Mouse (Mus musculus) megakaryocyte-erythroid progenitor cell, adult 5-6 weeks (primary cell): ENCODE results near the gene Ephb1. TPM values are rescaled to one million over a fixed set of nuclear protein-coding genes. Genes with fewer than 3 reads are reported as not detected.

Experiments
- ATAC-seq: replicated peaks from 2 replicates; pipeline ENCODE4 v1.8.0; 2016; ENCODE audit warnings: mild to moderate bottlenecking, inconsistent platforms; ENCODE audit not compliant: severe bottlenecking, poor library complexity, low FRiP score, low TSS enrichment
- total RNA-seq, 2 experiments: library from RNA; stranded (forward) in 1 of 2; stranded (reverse) in 1 of 2; fragments of 200-1000, 215-1000 nt in 1 of 2; fragments of >200 nt in 1 of 2; fragmentation: Nextera tagmentation in 1 of 2; gene quantifications; 2 replicates each; pipeline ENCODE4 v1.2.3; 2014 to 2017

Ephb1 gene
- total RNA-seq, 2 experiments from 2014 or later: 0.09 TPM; not detected in 1

GRCm38 (mm10) chr9:102314795-102315194, 39.7 kb downstream of the Ephb1 start:
- no peak for ATAC-seq

GRCm38 (mm10) chr9:102310431-102310830, 44.1 kb downstream of the Ephb1 start:
- no peak for ATAC-seq

- no peak for ATAC-seq
Measured at GRCm38 (mm10) chr9:102309278-102309677, 45.2 kb downstream of the Ephb1 start.

GRCm38 (mm10) chr9:102307656-102308055, 46.8 kb downstream of the Ephb1 start:
- ATAC-seq: no peak

GRCm38 (mm10) chr9:102306645-102307415, 47.7 kb downstream of the Ephb1 start:
- ATAC-seq: no peak

GRCm38 (mm10) chr9:102305432-102306100, 48.9 kb downstream of the Ephb1 start:
- no peak for ATAC-seq

GRCm38 (mm10) chr9:102304796-102305195, 49.7 kb downstream of the Ephb1 start:
- no peak for ATAC-seq

- no peak for ATAC-seq
Measured at GRCm38 (mm10) chr9:102303882-102304281, 50.6 kb downstream of the Ephb1 start.

- no peak for ATAC-seq
Measured at GRCm38 (mm10) chr9:102300985-102301384, 53.5 kb downstream of the Ephb1 start.

- no peak for ATAC-seq
Measured at GRCm38 (mm10) chr9:102298741-102299140, 55.8 kb downstream of the Ephb1 start.

GRCm38 (mm10) chr9:102297986-102298385, 56.5 kb downstream of the Ephb1 start:
- no peak for ATAC-seq

- ATAC-seq: no peak
Measured at GRCm38 (mm10) chr9:102297176-102297575, 57.3 kb downstream of the Ephb1 start.

- no peak for ATAC-seq
Measured at GRCm38 (mm10) chr9:102293605-102294004, 60.9 kb downstream of the Ephb1 start.

GRCm38 (mm10) chr9:102291230-102291629, 63.3 kb downstream of the Ephb1 start:
- no peak for ATAC-seq

GRCm38 (mm10) chr9:102288356-102288755, 66.1 kb downstream of the Ephb1 start:
- no peak for ATAC-seq

- ATAC-seq: no peak
Measured at GRCm38 (mm10) chr9:102275931-102276330, 78.6 kb downstream of the Ephb1 start.

- no peak for ATAC-seq
Measured at GRCm38 (mm10) chr9:102274016-102274415, 80.5 kb downstream of the Ephb1 start.

GRCm38 (mm10) chr9:102273469-102273808, 81.1 kb downstream of the Ephb1 start:
- no peak for ATAC-seq

GRCm38 (mm10) chr9:102272731-102273468, 81.6 kb downstream of the Ephb1 start:
- no peak for ATAC-seq

GRCm38 (mm10) chr9:102270496-102270895, 84.0 kb downstream of the Ephb1 start:
- no peak for ATAC-seq
